Mouse (Mus musculus) hindbrain, embryonic 10.5 days (tissue): ENCODE measurements at regions not wholly inside any gene's neighbourhood (a gene's known extent, or its start where the extent isn't known, plus 50 kb on each side); places are given as distances from the start of the nearest gene placed in this dataset.

Experiments used
- DNase-seq: peaks from one replicate; pipeline ENCODE4 v3.0.0-alpha.2; 2017; ENCODE audit warnings: low spot score
- H3K27ac ChIP-seq: fragments of 300-500 bp; sonication (generic); 2 replicates; pipeline ENCODE4 v1.5.1; 2016; ENCODE audit warnings: mild to moderate bottlenecking, moderate library complexity
- H3K27me3 ChIP-seq: fragments of 300-500 bp; sonication (generic); 2 replicates; pipeline ENCODE4 v1.6.1; 2016; ENCODE audit warnings: mild to moderate bottlenecking; ENCODE audit not compliant: poor library complexity, insufficient read depth, severe bottlenecking
- H3K36me3 ChIP-seq: fragments of 300-500 bp; sonication (generic); 2 replicates; pipeline ENCODE4 v1.6.1; 2016; ENCODE audit warnings: mild to moderate bottlenecking, moderate library complexity
- H3K4me1 ChIP-seq: fragments of 300-500 bp; sonication (generic); replicated peaks from 2 replicates; pipeline ENCODE4 v1.6.1; 2016; ENCODE audit warnings: mild to moderate bottlenecking
- H3K4me3 ChIP-seq: fragments of 300-500 bp; sonication (generic); 2 replicates; pipeline ENCODE4 v1.5.1; 2016; ENCODE audit warnings: mild to moderate bottlenecking, moderate library complexity
- H3K9me3 ChIP-seq: fragments of 300-500 bp; sonication (generic); 2 replicates; pipeline ENCODE4 v1.6.1; 2016; ENCODE audit warnings: mild to moderate bottlenecking, moderate library complexity
- whole genome bisulfite sequencing: fragments of 180-500 bp; shearing (Covaris S2); methylation state at CpG from one replicate; pipeline ENCODE4 v1.1.7; 2016; 5-methylcytosine and 5-hydroxymethylcytosine counted together

- Histone ChIP-seq H3K4me3 (no peak overlapping the region), H3K4me1 (no peaks in the 10 kb centered on the region), H3K27ac (no peak overlapping the region), H3K36me3 (no peaks in the 10 kb centered on the region), H3K27me3 (no peaks in the 10 kb centered on the region), H3K9me3 (no peaks in the 10 kb centered on the region)
- WGBS = 87% methylated on average over 7 of the region's 7 CpGs
- no peak for DNase-seq
Measured at GRCm38 (mm10) chr6:31995977-31996376, 54.1 kb upstream of the 1700012A03Rik start.

GRCm38 (mm10) chr6:31995249-31995648 lies 54.8 kb upstream of the 1700012A03Rik start:
- H3K4me3 ChIP-seq = no peak overlapping the region
- no peak for DNase-seq
- no peaks in the 10 kb centered on the region for H3K9me3 ChIP-seq
- no peak overlapping the region for H3K27ac ChIP-seq
- H3K27me3 ChIP-seq = no peaks in the 10 kb centered on the region
- 77% methylated on average over 4 of the region's 4 CpGs for WGBS
- no peaks in the 10 kb centered on the region for H3K36me3 ChIP-seq
- no peaks in the 10 kb centered on the region for H3K4me1 ChIP-seq

GRCm38 (mm10) chr6:31985698-31986097 lies 64.3 kb upstream of the 1700012A03Rik start:
- Histone ChIP-seq H3K27ac (no peak overlapping the region), H3K4me1 (no peaks in the 10 kb centered on the region), H3K9me3 (no peaks in the 10 kb centered on the region), H3K36me3 (no peaks in the 10 kb centered on the region), H3K27me3 (no peaks in the 10 kb centered on the region), H3K4me3 (no peak overlapping the region)
- DNase-seq = no peak
- WGBS = 54% methylated on average over 3 of the region's 3 CpGs

- 95% methylated on average over 6 of the region's 6 CpGs for WGBS
- H3K4me3 ChIP-seq = no peak overlapping the region
- H3K4me1 ChIP-seq = no peaks in the 10 kb centered on the region
- H3K9me3 ChIP-seq = no peaks in the 10 kb centered on the region
- H3K27me3 ChIP-seq = no peaks in the 10 kb centered on the region
- DNase-seq = no peak
- no peaks in the 10 kb centered on the region for H3K36me3 ChIP-seq
- H3K27ac ChIP-seq = no peak overlapping the region
Measured at GRCm38 (mm10) chr6:31976705-31977104, 73.3 kb upstream of the 1700012A03Rik start.

GRCm38 (mm10) chr6:31948063-31948481 lies 102.0 kb upstream of the 1700012A03Rik start:
- H3K36me3 ChIP-seq = no peaks in the 10 kb centered on the region
- H3K9me3 ChIP-seq = no peaks in the 10 kb centered on the region
- H3K4me1 ChIP-seq = peaks cover 10% of the 10 kb centered on the region
- WGBS = 18% methylated on average over 4 of the region's 4 CpGs
- no peak overlapping the region for H3K4me3 ChIP-seq
- H3K27me3 ChIP-seq = no peaks in the 10 kb centered on the region
- peak overlapping the region; percentile 50 for H3K27ac ChIP-seq
- DNase-seq = no peak

- H3K27ac ChIP-seq = no peak overlapping the region
- DNase-seq = no peak
- H3K36me3 ChIP-seq = no peaks in the 10 kb centered on the region
- H3K4me1 ChIP-seq = peaks cover 10% of the 10 kb centered on the region
- no peak overlapping the region for H3K4me3 ChIP-seq
- no peaks in the 10 kb centered on the region for H3K27me3 ChIP-seq
- no peaks in the 10 kb centered on the region for H3K9me3 ChIP-seq
- WGBS = 89% methylated on average over 5 of the region's 5 CpGs
Measured at GRCm38 (mm10) chr6:31946572-31946971, 103.5 kb upstream of the 1700012A03Rik start.

GRCm38 (mm10) chr6:31945347-31945746 lies 104.7 kb upstream of the 1700012A03Rik start:
- no peak for DNase-seq
- H3K27me3 ChIP-seq = peaks cover 6% of the 10 kb centered on the region; the same call in 1 of the 2 replicates
- H3K4me3 ChIP-seq = no peak overlapping the region
- H3K36me3 ChIP-seq = no peaks in the 10 kb centered on the region
- no peaks in the 10 kb centered on the region for H3K9me3 ChIP-seq
- H3K4me1 ChIP-seq = peaks cover 10% of the 10 kb centered on the region
- WGBS = 84% methylated on average over 7 of the region's 7 CpGs
- H3K27ac ChIP-seq = no peak overlapping the region

GRCm38 (mm10) chr6:31944546-31944945 lies 105.5 kb upstream of the 1700012A03Rik start:
- no peak for DNase-seq

GRCm38 (mm10) chr6:31942696-31943095 lies 107.3 kb upstream of the 1700012A03Rik start:
- Histone ChIP-seq H3K4me1 (peaks cover 9% of the 10 kb centered on the region), H3K9me3 (no peaks in the 10 kb centered on the region), H3K4me3 (no peak overlapping the region), H3K36me3 (no peaks in the 10 kb centered on the region), H3K27ac (no peak overlapping the region), H3K27me3 (peaks cover 13% of the 10 kb centered on the region)
- no peak for DNase-seq
- 65% methylated on average over 4 of the region's 4 CpGs for WGBS

More at GRCm38 (mm10) chr6:31944546-31944945, 105.5 kb upstream of the 1700012A03Rik start:
- Histone ChIP-seq H3K4me1 (peaks cover 10% of the 10 kb centered on the region), H3K36me3 (no peaks in the 10 kb centered on the region), H3K27ac (no peak overlapping the region), H3K27me3 (peaks cover 6% of the 10 kb centered on the region; the same call in 1 of the 2 replicates), H3K9me3 (no peaks in the 10 kb centered on the region), H3K4me3 (no peak overlapping the region)
- WGBS = 90% methylated on average over 8 of the region's 8 CpGs

- peak; percentile 87 for DNase-seq
- peaks cover 27% of the 10 kb centered on the region for H3K27me3 ChIP-seq
- peak overlapping the region; percentile 55 for H3K4me3 ChIP-seq
- H3K9me3 ChIP-seq = no peaks in the 10 kb centered on the region
- no peaks in the 10 kb centered on the region for H3K36me3 ChIP-seq
- 6% methylated on average over 20 of the region's 20 CpGs for WGBS
- H3K4me1 ChIP-seq = peaks cover 21% of the 10 kb centered on the region
- peak overlapping the region; percentile 50 for H3K27ac ChIP-seq
Measured at GRCm38 (mm10) chr6:31938216-31938814, 111.7 kb upstream of the 1700012A03Rik start.

GRCm38 (mm10) chr6:31937146-31937545 lies 112.9 kb upstream of the 1700012A03Rik start:
- Histone ChIP-seq H3K27me3 (peaks cover 27% of the 10 kb centered on the region), H3K9me3 (no peaks in the 10 kb centered on the region), H3K27ac (no peak overlapping the region), H3K4me1 (peaks cover 26% of the 10 kb centered on the region), H3K36me3 (no peaks in the 10 kb centered on the region), H3K4me3 (no peak overlapping the region)
- no peak for DNase-seq
- 82% methylated on average over 12 of the region's 12 CpGs for WGBS

GRCm38 (mm10) chr6:31934826-31935225 lies 115.2 kb upstream of the 1700012A03Rik start:
- H3K4me1 ChIP-seq = peaks cover 26% of the 10 kb centered on the region
- no peaks in the 10 kb centered on the region for H3K36me3 ChIP-seq
- DNase-seq = no peak
- no peaks in the 10 kb centered on the region for H3K9me3 ChIP-seq
- 93% methylated on average over 10 of the region's 10 CpGs for WGBS
- no peak overlapping the region for H3K4me3 ChIP-seq
- peaks cover 21% of the 10 kb centered on the region for H3K27me3 ChIP-seq
- no peak overlapping the region for H3K27ac ChIP-seq

- peaks cover 24% of the 10 kb centered on the region for H3K27me3 ChIP-seq
- H3K4me3 ChIP-seq = no peak overlapping the region
- H3K9me3 ChIP-seq = no peaks in the 10 kb centered on the region
- no peak for DNase-seq
- H3K27ac ChIP-seq = peak overlapping the region; percentile 74
- no peaks in the 10 kb centered on the region for H3K36me3 ChIP-seq
- 74% methylated on average over 8 of the region's 8 CpGs for WGBS
- peaks cover 26% of the 10 kb centered on the region for H3K4me1 ChIP-seq
Measured at GRCm38 (mm10) chr6:31933956-31934355, 116.1 kb upstream of the 1700012A03Rik start.

- Histone ChIP-seq H3K9me3 (no peaks in the 10 kb centered on the region), H3K27me3 (peaks cover 20% of the 10 kb centered on the region), H3K27ac (peak overlapping the region; percentile 74; the same call in 1 of the 2 replicates), H3K36me3 (no peaks in the 10 kb centered on the region), H3K4me3 (no peak overlapping the region), H3K4me1 (peaks cover 20% of the 10 kb centered on the region)
- DNase-seq = peak; percentile 63
- 21% methylated on average over 5 of the region's 5 CpGs for WGBS
Measured at GRCm38 (mm10) chr6:31933364-31933763, 116.7 kb upstream of the 1700012A03Rik start.
